Mouse (Mus musculus): ENCODE measurements at regions not wholly inside any gene's neighbourhood (a gene's known extent, or its start where the extent isn't known, plus 50 kb on each side); places are given as distances from the start of the nearest gene placed in this dataset.

DNA sequence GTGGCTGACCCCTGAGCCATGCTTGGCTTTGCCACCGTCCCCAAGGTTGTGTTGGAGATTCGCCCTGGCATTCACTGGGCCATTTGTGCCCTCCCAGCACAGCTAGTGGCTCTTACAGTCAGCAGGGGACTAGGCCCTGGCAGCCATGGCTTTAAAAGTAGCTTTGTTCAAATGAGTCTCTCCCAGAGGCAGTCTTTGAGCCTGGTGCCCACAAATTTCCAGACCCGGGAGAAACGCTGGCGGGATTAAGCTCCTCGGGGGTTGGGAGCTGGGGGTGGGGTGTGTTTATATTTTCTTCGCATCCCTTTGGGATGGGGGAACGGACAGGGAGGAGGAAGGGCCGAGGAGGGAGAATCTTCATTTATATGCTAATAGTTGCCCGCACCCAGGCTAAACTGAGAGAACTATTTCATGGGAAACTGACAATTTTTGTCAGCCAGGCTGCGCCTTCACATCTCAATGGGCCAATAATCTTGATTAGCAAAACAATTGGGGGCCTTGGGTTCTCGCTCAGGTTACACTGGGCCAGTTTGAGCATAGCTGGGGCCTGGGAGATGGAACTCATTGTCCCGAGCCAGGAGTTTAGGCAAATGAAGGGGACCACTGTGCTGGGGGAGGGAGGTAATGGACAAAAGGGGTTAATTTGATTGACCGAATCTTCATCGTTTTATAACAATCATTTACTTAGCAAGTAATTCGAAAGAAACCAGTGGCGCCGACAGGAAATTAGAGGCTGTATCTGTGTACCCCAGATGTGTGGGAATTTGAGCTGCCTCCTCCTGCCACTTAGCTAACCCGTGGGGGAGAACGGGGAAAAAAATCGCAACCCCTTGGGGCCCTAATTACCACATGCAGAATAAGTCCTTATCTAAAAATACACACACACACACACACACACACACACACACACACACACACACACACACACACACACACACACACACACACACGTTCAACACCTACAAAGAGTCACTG lies 227.7 kb upstream of the Sall1 start:
- TF ChIP-seq POLR2A (IDR thresholded peaks at IDR 0.05; ENCODE audit: borderline replicate concordance, low read depth, low read length) (no peak), CTCF (IDR thresholded peaks at IDR 0.05; ENCODE audit: low read depth, low read length) (no peak)
